In the genomic region with DNA sequence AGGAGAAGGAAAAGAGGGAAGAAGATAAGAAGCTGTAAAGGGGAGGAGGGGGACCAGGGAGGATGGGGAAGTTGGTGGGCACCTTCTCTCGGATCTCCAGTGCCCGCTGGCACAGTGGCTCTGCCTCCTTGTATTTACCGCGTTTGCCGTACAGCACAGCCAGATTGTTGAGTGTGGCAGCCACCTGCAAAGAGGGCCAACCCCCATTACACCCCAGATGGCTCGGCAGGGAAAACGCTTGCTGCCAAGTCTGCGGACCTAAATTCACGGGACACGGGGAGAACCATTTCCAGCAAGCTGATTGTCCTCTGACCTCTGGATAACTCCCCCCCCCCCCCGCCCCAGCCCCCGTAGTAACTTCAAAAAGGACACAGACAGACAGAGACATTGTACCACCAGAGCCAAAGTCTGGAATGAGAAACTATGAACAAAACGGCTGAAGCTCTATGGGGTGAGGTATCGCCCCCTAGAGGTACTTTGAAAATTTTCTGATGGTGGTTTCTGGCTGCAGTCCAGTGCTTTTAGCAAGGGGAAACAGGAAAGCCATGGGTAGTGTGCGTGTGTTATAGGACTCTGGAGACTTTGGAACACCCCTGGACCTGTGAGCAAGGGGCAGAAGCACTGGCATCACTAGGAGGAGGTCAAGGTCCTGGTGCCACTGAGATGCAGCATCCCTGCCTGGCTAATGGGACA, we compare ENCODE assay signal across 8 mouse cellular contexts. TPM values are rescaled to one million over a fixed set of nuclear protein-coding genes. Genes with fewer than 3 reads are reported as not detected.
DNase-seq lines count a peak whose midpoint lies in the region; ATAC-seq lines count a peak whose summit lies in the region.

No protein-coding gene starts in this region.

- H3K9ac ChIP-seq in hindbrain, embryonic 14.5 days: no peak overlapping the region

- peak overlapping the region; percentile 9; the same call in 1 of the 2 replicates for H3K4me2 ChIP-seq in hindbrain, embryonic 14.5 days (replicated peaks)

- H3K4me3 ChIP-seq in hindbrain, embryonic 14.5 days (replicated peaks; ENCODE audit: low read length): no peak overlapping the region

- 20% methylated on average over 15 of the region's 15 CpGs for WGBS in hindbrain, embryonic 14.5 days

- peak; percentile 46; the same call in 1 of the 2 replicates for ATAC-seq in hindbrain, embryonic 14.5 days (ENCODE audit: low FRiP score)

- H3K27me3 ChIP-seq in hindbrain, embryonic 14.5 days (ENCODE audit: control insufficient read depth, insufficient read depth, low read length): no peaks in the 10 kb centered on the region

- H3K9me3 ChIP-seq in hindbrain, embryonic 14.5 days (ENCODE audit: control insufficient read depth, low read length): no peaks in the 10 kb centered on the region

- H3K36me3 ChIP-seq in hindbrain, embryonic 14.5 days (replicated peaks; ENCODE audit: control insufficient read depth, insufficient read depth): peaks cover 63% of the 10 kb centered on the region

- DNase-seq in right cerebral cortex, adult 18-20 months: peak; percentile 69
- no peak for DNase-seq in right cerebral cortex, postnatal 14 days
- peak; percentile 72 for DNase-seq in cerebellum, adult 11 months
- peak; percentile 59 for DNase-seq in frontal cortex, postnatal 14 days (ENCODE audit: low spot score in 2 of 2)
- DNase-seq in hindbrain, embryonic 14.5 days (ENCODE audit: low spot score): peak; percentile 85
- DNase-seq in layer of hippocampus, postnatal 14 days (ENCODE audit: low spot score in 2 of 2): peak; percentile 82 to 85
- DNase-seq in lung, postnatal 36 days: peak; percentile 87
- peak; percentile 49 for DNase-seq in skeletal muscle tissue, adult 2 months (ENCODE audit: low read depth, low spot score)

- H3K4me1 ChIP-seq in hindbrain, embryonic 14.5 days (replicated peaks; ENCODE audit: control insufficient read depth, insufficient read depth, low read length): no peaks in the 10 kb centered on the region; the same call in 1 of the 2 replicates

- H3K27ac ChIP-seq in hindbrain, embryonic 14.5 days: no peak overlapping the region

RNA-seq across cellular contexts. Expression of gene Ptk7, which starts 7.7 kb away (rescaled TPM):
- polyA plus RNA-seq in hindbrain, embryonic 14.5 days (2014; fragmentation: Nextera tagmentation; extraction: Ambion mirVana): 19.2 and 20.6 TPM in 2 replicates
- total RNA-seq in layer of hippocampus, postnatal 14 days (2021): 10 to 100 TPM; 11.2 to 11.4 TPM

RNA-seq across cellular contexts. Expression of gene Klc4, which starts 8.8 kb away (rescaled TPM):
- 26.2 and 30.5 TPM in 2 replicates for polyA plus RNA-seq in hindbrain, embryonic 14.5 days (2014; fragmentation: Nextera tagmentation; extraction: Ambion mirVana)
- total RNA-seq in layer of hippocampus, postnatal 14 days (2021): 10 to 100 TPM; 15.1 to 16.7 TPM

RNA-seq across cellular contexts. Expression of gene Mrpl2, which starts 9.1 kb away (rescaled TPM):
- 66.5 and 71.2 TPM in 2 replicates for polyA plus RNA-seq in hindbrain, embryonic 14.5 days (2014; fragmentation: Nextera tagmentation; extraction: Ambion mirVana)
- total RNA-seq in layer of hippocampus, postnatal 14 days (2021): 10 to 100 TPM; 51.1 to 54.3 TPM

RNA-seq across cellular contexts. Expression of gene Cul7, which starts 13.2 kb away (rescaled TPM):
- polyA plus RNA-seq in hindbrain, embryonic 14.5 days (2014; fragmentation: Nextera tagmentation; extraction: Ambion mirVana): 29.7 and 30.2 TPM in 2 replicates
- 10 to 100 TPM; 23.8 to 24.4 TPM for total RNA-seq in layer of hippocampus, postnatal 14 days (2021)

RNA-seq across cellular contexts. Expression of gene Rrp36, which starts 37.2 kb away (rescaled TPM):
- 41.6 and 44.7 TPM in 2 replicates for polyA plus RNA-seq in hindbrain, embryonic 14.5 days (2014; fragmentation: Nextera tagmentation; extraction: Ambion mirVana)
- total RNA-seq in layer of hippocampus, postnatal 14 days (2021): 10 to 100 TPM; 12.5 to 15.7 TPM
